Mouse (Mus musculus) skeletal muscle tissue, postnatal 0 days (tissue): ENCODE results near the gene Defb33. TPM values are rescaled to one million over a fixed set of nuclear protein-coding genes. Genes with fewer than 3 reads are reported as not detected.

ENCODE experiments used
- polyA plus RNA-seq: library from polyadenylated mRNA; unstranded; fragments of >200 nt; fragmentation: Nextera tagmentation; extraction: Ambion mirVana; gene quantifications from 2 replicates; pipeline ENCODE4 v1.2.1, GENCODE M21; 2015

Gene Defb33
- polyA plus RNA-seq: not detected in 2 replicates

GRCm38 (mm10) chr8:20892369-20892768, at the start of gene Defb33:
Defb33 (plus strand) TSS chr8:20892669.

GRCm38 (mm10) chr8:20902527-20902926, 10.1 kb downstream of the Defb33 start, which contains the start of gene Gm15056:
Gm15056 (minus strand) TSS chr8:20902627.

GRCm38 (mm10) chr8:20921971-20922370, 29.5 kb downstream of the Defb33 start, which contains the start of gene Gm6040:
Gm6040 (minus strand) TSS chr8:20922071.

GRCm38 (mm10) chr8:20944610-20945009, 52.1 kb downstream of the Defb33 start, which contains the start of gene AY761185:
AY761185 (minus strand) TSS chr8:20944710.

Other genes starting within 250 kb of the Defb33 start
- not detected in 2 replicates for gene Gm15056, start 10.0 kb downstream of the Defb33 start, polyA plus RNA-seq
- gene Gm6040, start 29.4 kb downstream of the Defb33 start, polyA plus RNA-seq: not detected in 2 replicates
- not detected in 2 replicates for gene AY761185, start 52.0 kb downstream of the Defb33 start, polyA plus RNA-seq
- gene Defa21, start 132.9 kb downstream of the Defb33 start, polyA plus RNA-seq: not detected in 2 replicates
- not detected in 2 replicates for gene Defa23, start 162.4 kb downstream of the Defb33 start, polyA plus RNA-seq
- gene Defa35, start 172.4 kb downstream of the Defb33 start, polyA plus RNA-seq: not detected in 2 replicates
- not detected in 2 replicates for gene Defa25, start 191.8 kb downstream of the Defb33 start, polyA plus RNA-seq
- not detected in 2 replicates for gene Gm14851, start 203.4 kb downstream of the Defb33 start, polyA plus RNA-seq
- gene Defa30, start 242.0 kb downstream of the Defb33 start, polyA plus RNA-seq: not detected in 2 replicates